15 mouse cellular contexts compared by ENCODE assay signal in genomic region chr4:118500171-118500724, GRCm38 (mm10). TPM values are rescaled to one million over a fixed set of nuclear protein-coding genes. Genes with fewer than 3 reads are reported as not detected.
DNase-seq lines count a peak whose midpoint lies in the region; ATAC-seq and TF ChIP-seq lines count a peak whose summit lies in the region.
"Had no signal": no experiment of that assay in that cellular context is flagged by ENCODE, and none has a peak within 500 bp of the region (broad histone marks: within the 10 kb centered on the region; RNA-seq: fewer than 3 reads in every experiment).

No protein-coding gene starts in this region.

- H3K9ac ChIP-seq in stomach, postnatal 0 days (ENCODE audit: low read length) = no peak overlapping the region
- H3K9ac ChIP-seq: limb, embryonic 13.5 days had no signal

- TF ChIP-seq CTCF in gastrocnemius, adult 2 months (IDR thresholded peaks at IDR 0.05) = no peak
- TF ChIP-seq CTCF in stomach, postnatal 0 days (IDR thresholded peaks at IDR 0.05; ENCODE audit: low read depth) = no peak

- intact Hi-C loops in gastrocnemius, adult 2 months (cut with DNase I) = no loop called here

- no peak for DNase-seq in gastrocnemius, adult 2 months
- DNase-seq in gastrocnemius, postnatal 10 days = no peak
- DNase-seq in lung, adult 18-20 months = peak; percentile 18 to 24
- DNase-seq in lung, postnatal 14 days = no peak
- peak; percentile 73 to 85 for DNase-seq in heart, adult 9 months (ENCODE audit: low spot score in 2 of 2)
- DNase-seq in stomach, postnatal 0 days (ENCODE audit: low spot score) = peak; percentile 27
- no peak for DNase-seq in Muller cell, postnatal 12 days (ENCODE audit: inconsistent ontology term)
- DNase-seq in MN1 (ENCODE audit: low spot score) = no peak

- no peaks in the 10 kb centered on the region for H3K27me3 ChIP-seq in stomach, postnatal 0 days (ENCODE audit: control insufficient read depth, insufficient read depth, low read length)
- H3K27me3 ChIP-seq: limb, embryonic 13.5 days had no signal

- 43% methylated on average over 6 of the region's 6 CpGs for WGBS in stomach, postnatal 0 days

- H3K4me1 ChIP-seq in stomach, postnatal 0 days (replicated peaks; ENCODE audit: control insufficient read depth, insufficient read depth) = no peaks in the 10 kb centered on the region
- H3K4me1 ChIP-seq: limb, embryonic 13.5 days had no signal

- ATAC-seq in stomach, postnatal 0 days (ENCODE audit: low FRiP score, low TSS enrichment) = peak; percentile 35; the same call in 1 of the 2 replicates
- ATAC-seq: hindbrain, embryonic 16.5 days had no signal

- TF ChIP-seq EP300 in stomach, postnatal 0 days (optimal IDR thresholded peaks at IDR 0.05) = no peak

- H3K4me3 ChIP-seq in gastrocnemius, adult 2 months = no peak overlapping the region
- H3K4me3 ChIP-seq in stomach, postnatal 0 days (ENCODE audit: low read depth, low read length) = no peak overlapping the region
- H3K4me3 ChIP-seq: forebrain, embryonic 10.5 days; layer of hippocampus, adult 2 months; limb, embryonic 13.5 days had no signal

- no peak overlapping the region for H3K4me2 ChIP-seq in stomach, postnatal 0 days (replicated peaks; ENCODE audit: low read depth)
- H3K4me2 ChIP-seq: limb, embryonic 13.5 days had no signal

- no peaks in the 10 kb centered on the region for H3K9me3 ChIP-seq in stomach, postnatal 0 days (ENCODE audit: control insufficient read depth, low read length)
- H3K9me3 ChIP-seq: forebrain, embryonic 10.5 days; limb, embryonic 13.5 days had no signal

- H3K36me3 ChIP-seq in stomach, postnatal 0 days (ENCODE audit: control insufficient read depth, insufficient read depth, low read length) = no peaks in the 10 kb centered on the region
- H3K36me3 ChIP-seq: forebrain, embryonic 10.5 days; limb, embryonic 13.5 days had no signal

- peak overlapping the region; percentile 75 for H3K27ac ChIP-seq in gastrocnemius, adult 2 months
- no peak overlapping the region for H3K27ac ChIP-seq in stomach, postnatal 0 days (replicated peaks)
- H3K27ac ChIP-seq: forebrain, embryonic 10.5 days; layer of hippocampus, adult 2 months; limb, embryonic 13.5 days had no signal

RNA-seq across cellular contexts. Expression of gene Tie1, which starts 10.4 kb away (rescaled TPM):
- 10 to 100 TPM; 12.6 to 18.5 TPM for total RNA-seq in gastrocnemius, adult 2 months (2021)
- 10 to 100 TPM; 37.6 to 38.5 TPM for total RNA-seq in gastrocnemius, postnatal 10 days (2021)
- polyA plus RNA-seq in stomach, postnatal 0 days (2015; fragmentation: Nextera tagmentation; extraction: Ambion mirVana) = 9.2 and 9.3 TPM in 2 replicates
- total RNA-seq: neutrophil, adult 5-6 weeks had no signal

RNA-seq across cellular contexts. Expression of gene 2610528J11Rik, which starts 26.6 kb away (rescaled TPM):
- not detected for total RNA-seq in gastrocnemius, adult 2 months (2021)
- not detected for total RNA-seq in gastrocnemius, postnatal 10 days (2021)
- polyA plus RNA-seq in stomach, postnatal 0 days (2015; fragmentation: Nextera tagmentation; extraction: Ambion mirVana) = 56.8 and 57.6 TPM in 2 replicates
- total RNA-seq: gastrocnemius, postnatal 4 days; layer of hippocampus, adult 2 months; midbrain, postnatal 0 days; neutrophil, adult 5-6 weeks had no signal
- polyA plus RNA-seq: hindbrain, embryonic 16.5 days; midbrain, postnatal 0 days had no signal

RNA-seq across cellular contexts. Expression of gene Mpl, which starts 42.9 kb away (rescaled TPM):
- total RNA-seq in gastrocnemius, adult 2 months (2021) = not detected
- under 1 TPM in 1 of 2 experiments, not detected in 1; 0.09 TPM for total RNA-seq in gastrocnemius, postnatal 10 days (2021)
- polyA plus RNA-seq in stomach, postnatal 0 days (2015; fragmentation: Nextera tagmentation; extraction: Ambion mirVana) = 0.05 and 0.06 TPM in 2 replicates

RNA-seq across cellular contexts. Expression of gene Tmem125, which starts 43.6 kb away (rescaled TPM):
- total RNA-seq in gastrocnemius, adult 2 months (2021) = not detected
- total RNA-seq in gastrocnemius, postnatal 10 days (2021) = under 1 TPM; 0.14 to 0.23 TPM
- 41.3 and 42.7 TPM in 2 replicates for polyA plus RNA-seq in stomach, postnatal 0 days (2015; fragmentation: Nextera tagmentation; extraction: Ambion mirVana)

Comparison
In these comparisons a context has a peak if more than half of its experiments do, and no peak if none do; other contexts are left out.
1. DNase-seq: peak in lung, adult 18-20 months (2 of 2), heart, adult 9 months (2 of 2) and stomach, postnatal 0 days (single experiment); none in gastrocnemius, adult 2 months (single experiment), gastrocnemius, postnatal 10 days (single experiment), lung, postnatal 14 days (single experiment), Muller cell, postnatal 12 days (single experiment) and MN1 (single experiment).